Mouse (Mus musculus): ENCODE data around the gene Gnpat. TPM values are rescaled to one million over a fixed set of nuclear protein-coding genes. Genes with fewer than 3 reads are reported as not detected.
"Not testable (repeated sequence)": the region's sequence is repeated elsewhere in the genome, so short reads cannot be mapped to it uniquely, and the experiment has no call there.

Gnpat gene
- polyA plus RNA-seq, 1 experiment: 95.4 TPM

DNA sequence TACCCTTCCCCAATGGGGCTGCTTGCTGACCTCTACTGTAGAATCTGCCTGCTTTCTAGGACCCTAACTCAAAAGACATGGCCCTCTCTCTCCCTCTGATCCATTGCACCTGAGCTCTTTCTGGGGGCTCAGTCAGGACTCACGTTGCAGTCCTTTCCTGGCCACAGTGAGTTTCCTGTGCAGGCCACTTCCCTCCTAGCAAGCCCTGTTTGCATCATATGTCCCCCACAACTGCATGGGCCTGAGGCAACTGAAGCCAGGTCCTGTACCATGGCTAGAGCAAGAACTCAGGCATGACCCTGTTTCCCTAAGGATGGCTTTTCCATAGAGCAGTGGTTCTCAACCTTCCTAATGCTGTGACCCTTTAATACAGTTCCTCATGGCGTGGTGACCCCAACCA lies 24.9 kb upstream of the Gnpat start:
- H3K4me3 ChIP-seq: no peak overlapping the region

GRCm38 (mm10) chr8:124839371-124839770 lies 23.5 kb upstream of the Gnpat start:
- Histone ChIP-seq H3K4me3 (no peak overlapping the region), H3K79me2 (ENCODE audit: control insufficient read depth, insufficient read depth) (no peaks in the 10 kb centered on the region), H3K36me3 (ENCODE audit: control insufficient read depth, insufficient read depth) (peaks cover 8% of the 10 kb centered on the region), H3K27me3 (ENCODE audit: control insufficient read depth, insufficient read depth, insufficient read length) (no peaks in the 10 kb centered on the region), H3ac (ENCODE audit: control insufficient read depth, insufficient read length) (no peak overlapping the region), H3K4me2 (ENCODE audit: low read depth) (no peak overlapping the region)
- TF ChIP-seq MAX (IDR thresholded peaks at IDR 0.05; ENCODE audit: low read depth) (no peak), MYOG (IDR thresholded peaks at IDR 0.05; ENCODE audit: control insufficient read depth in 1 of 3, insufficient read depth in 1 of 3, insufficient read length in 2 of 3, low read depth in 2 of 3) (no peak), CEBPB (IDR thresholded peaks at IDR 0.05; ENCODE audit: insufficient read depth, poor library complexity, severe bottlenecking) (no peak), TCF12 (IDR thresholded peaks at IDR 0.05; ENCODE audit: insufficient read depth, poor library complexity, severe bottlenecking) (no peak), SRF (IDR thresholded peaks at IDR 0.05; ENCODE audit: control insufficient read depth, insufficient read length, low read depth) (no peak), POLR2A (IDR thresholded peaks at IDR 0.05; ENCODE audit: insufficient read length, low read depth) (no peak), REST (IDR thresholded peaks at IDR 0.05; ENCODE audit: insufficient read depth, insufficient read length) (no peak), E2F4 (IDR thresholded peaks at IDR 0.05; ENCODE audit: insufficient read depth) (no peak), POLR2AphosphoS2 (IDR thresholded peaks at IDR 0.05; ENCODE audit: insufficient read length, low read depth) (no peak)

More for the DNA sequence above, 24.9 kb upstream of the Gnpat start:
- no peak for TF ChIP-seq E2F4 (IDR thresholded peaks at IDR 0.05; ENCODE audit: insufficient read depth)
- Histone ChIP-seq H3ac (ENCODE audit: control insufficient read depth, insufficient read length) (no peak overlapping the region), H3K27me3 (ENCODE audit: control insufficient read depth, insufficient read depth, insufficient read length) (no peaks in the 10 kb centered on the region), H3K36me3 (ENCODE audit: control insufficient read depth, insufficient read depth) (peaks cover 8% of the 10 kb centered on the region), H3K4me2 (ENCODE audit: low read depth) (no peak overlapping the region), H3K79me2 (ENCODE audit: control insufficient read depth, insufficient read depth) (no peaks in the 10 kb centered on the region)

DNA sequence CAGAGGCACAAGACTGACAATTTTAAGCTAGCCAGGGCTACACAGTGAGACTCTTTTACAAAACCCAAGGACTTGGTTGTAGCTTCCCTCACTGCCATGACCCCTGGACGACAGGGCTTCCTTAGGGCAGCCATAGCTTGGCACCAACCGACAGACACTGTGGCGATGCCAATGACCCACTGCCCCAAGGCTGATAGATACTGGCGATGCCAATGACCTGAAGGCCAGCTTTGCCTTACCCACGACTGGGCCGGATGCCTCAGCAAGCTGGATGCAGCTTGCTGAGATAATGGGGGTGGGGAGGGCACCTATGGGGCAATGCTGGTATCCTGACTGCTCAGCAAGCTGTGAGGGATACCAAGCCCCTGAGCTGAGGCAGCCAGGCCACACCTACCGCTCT lies 21.9 kb upstream of the Gnpat start:
- TF ChIP-seq TCF3 (IDR thresholded peaks at IDR 0.05; ENCODE audit: insufficient read length, low read depth) (no peak), MYOD1 (IDR thresholded peaks at IDR 0.05; ENCODE audit: control insufficient read depth in 1 of 3, insufficient read length in 2 of 3, low read depth in 2 of 3) (no peak), REST (IDR thresholded peaks at IDR 0.05; ENCODE audit: insufficient read depth, insufficient read length) (no peak)
- Histone ChIP-seq H3K36me3 (ENCODE audit: control insufficient read depth, insufficient read depth) (peaks cover 8% of the 10 kb centered on the region), H3K4me2 (ENCODE audit: low read depth) (no peak overlapping the region)

DNA sequence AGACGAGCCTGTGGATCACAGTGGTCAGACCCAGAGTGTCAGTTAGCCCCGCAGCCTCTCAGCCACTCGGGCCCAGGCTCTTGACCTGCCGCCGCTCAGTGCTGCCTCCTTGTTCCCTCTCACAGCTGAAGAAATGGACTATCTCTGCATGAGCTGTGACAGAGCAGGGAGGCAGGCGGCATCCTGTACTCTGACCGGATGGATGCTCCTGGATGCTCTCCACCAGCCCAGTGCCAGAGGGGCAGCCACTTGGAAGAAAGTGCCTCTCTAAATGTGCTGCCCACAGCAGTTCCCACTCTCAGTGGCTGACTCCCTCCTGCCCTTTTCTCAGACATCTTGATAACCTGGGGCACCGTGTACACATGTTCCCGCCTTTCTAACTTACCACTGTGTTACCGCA lies 21.1 kb upstream of the Gnpat start:
- Histone ChIP-seq H3K4me2 (ENCODE audit: low read depth) (no peak overlapping the region), H3K36me3 (ENCODE audit: control insufficient read depth, insufficient read depth) (peaks cover 8% of the 10 kb centered on the region), H3K27me3 (ENCODE audit: control insufficient read depth, insufficient read depth, insufficient read length) (no peaks in the 10 kb centered on the region), H3K79me2 (ENCODE audit: control insufficient read depth, insufficient read depth) (no peaks in the 10 kb centered on the region), H3K4me3 (no peak overlapping the region), H3ac (ENCODE audit: control insufficient read depth, insufficient read length) (no peak overlapping the region)
- TF ChIP-seq SRF (IDR thresholded peaks at IDR 0.05; ENCODE audit: control insufficient read depth, insufficient read length, low read depth) (no peak), USF1 (IDR thresholded peaks at IDR 0.05; ENCODE audit: low read depth) (no peak), TCF3 (IDR thresholded peaks at IDR 0.05; ENCODE audit: insufficient read length, low read depth) (no peak), REST (IDR thresholded peaks at IDR 0.05; ENCODE audit: insufficient read depth, insufficient read length) (no peak), CEBPB (IDR thresholded peaks at IDR 0.05; ENCODE audit: insufficient read depth, poor library complexity, severe bottlenecking) (no peak), E2F4 (IDR thresholded peaks at IDR 0.05; ENCODE audit: insufficient read depth) (no peak), TCF12 (IDR thresholded peaks at IDR 0.05; ENCODE audit: insufficient read depth, poor library complexity, severe bottlenecking) (no peak), POLR2A (IDR thresholded peaks at IDR 0.05; ENCODE audit: insufficient read length, low read depth) (no peak), MYOD1 (IDR thresholded peaks at IDR 0.05; ENCODE audit: control insufficient read depth in 1 of 3, insufficient read length in 2 of 3, low read depth in 2 of 3) (no peak), POLR2AphosphoS2 (IDR thresholded peaks at IDR 0.05; ENCODE audit: insufficient read length, low read depth) (no peak), MAX (IDR thresholded peaks at IDR 0.05; ENCODE audit: low read depth) (no peak)

More for the DNA sequence above, 21.9 kb upstream of the Gnpat start:
- Histone ChIP-seq H3K4me3 (no peak overlapping the region), H3K79me2 (ENCODE audit: control insufficient read depth, insufficient read depth) (no peaks in the 10 kb centered on the region), H3ac (ENCODE audit: control insufficient read depth, insufficient read length) (no peak overlapping the region), H3K27me3 (ENCODE audit: control insufficient read depth, insufficient read depth, insufficient read length) (no peaks in the 10 kb centered on the region)

- H3K36me3 ChIP-seq (ENCODE audit: control insufficient read depth, insufficient read depth); H3K4me3 ChIP-seq; H3K27me3 ChIP-seq (ENCODE audit: control insufficient read depth, insufficient read depth, insufficient read length); H3K4me2 ChIP-seq (ENCODE audit: low read depth); H3ac ChIP-seq (ENCODE audit: control insufficient read depth, insufficient read length); H3K79me2 ChIP-seq (ENCODE audit: control insufficient read depth, insufficient read depth): not testable (repeated sequence)
These were observed 19.9 kb upstream of the Gnpat start for GRCm38 (mm10) chr8:124842929-124843328.

- H3K36me3 ChIP-seq (ENCODE audit: control insufficient read depth, insufficient read depth): peaks cover 5% of the 10 kb centered on the region
- H3ac ChIP-seq (ENCODE audit: control insufficient read depth, insufficient read length): no peak overlapping the region
These were observed 17.7 kb upstream of the Gnpat start for GRCm38 (mm10) chr8:124845131-124845530.

More at GRCm38 (mm10) chr8:124845131-124845530, 17.7 kb upstream of the Gnpat start:
- Histone ChIP-seq H3K4me2 (ENCODE audit: low read depth) (no peak overlapping the region), H3K79me2 (ENCODE audit: control insufficient read depth, insufficient read depth) (no peaks in the 10 kb centered on the region), H3K27me3 (ENCODE audit: control insufficient read depth, insufficient read depth, insufficient read length) (no peaks in the 10 kb centered on the region), H3K4me3 (no peak overlapping the region)
- TF ChIP-seq REST (IDR thresholded peaks at IDR 0.05; ENCODE audit: insufficient read depth, insufficient read length) (no peak), E2F4 (IDR thresholded peaks at IDR 0.05; ENCODE audit: insufficient read depth) (no peak), MYOG (IDR thresholded peaks at IDR 0.05; ENCODE audit: control insufficient read depth in 1 of 3, insufficient read depth in 1 of 3, insufficient read length in 2 of 3, low read depth in 2 of 3) (no peak), USF1 (IDR thresholded peaks at IDR 0.05; ENCODE audit: low read depth) (no peak), POLR2A (IDR thresholded peaks at IDR 0.05; ENCODE audit: insufficient read length, low read depth) (no peak), SRF (IDR thresholded peaks at IDR 0.05; ENCODE audit: control insufficient read depth, insufficient read length, low read depth) (no peak), MYOD1 (IDR thresholded peaks at IDR 0.05; ENCODE audit: control insufficient read depth in 1 of 3, insufficient read length in 2 of 3, low read depth in 2 of 3) (no peak), CEBPB (IDR thresholded peaks at IDR 0.05; ENCODE audit: insufficient read depth, poor library complexity, severe bottlenecking) (no peak), TCF3 (IDR thresholded peaks at IDR 0.05; ENCODE audit: insufficient read length, low read depth) (no peak), MAX (IDR thresholded peaks at IDR 0.05; ENCODE audit: low read depth) (no peak), TCF12 (IDR thresholded peaks at IDR 0.05; ENCODE audit: insufficient read depth, poor library complexity, severe bottlenecking) (no peak), POLR2AphosphoS2 (IDR thresholded peaks at IDR 0.05; ENCODE audit: insufficient read length, low read depth) (no peak)
